Mouse (Mus musculus): ENCODE measurements around the gene Stk33.

DNA sequence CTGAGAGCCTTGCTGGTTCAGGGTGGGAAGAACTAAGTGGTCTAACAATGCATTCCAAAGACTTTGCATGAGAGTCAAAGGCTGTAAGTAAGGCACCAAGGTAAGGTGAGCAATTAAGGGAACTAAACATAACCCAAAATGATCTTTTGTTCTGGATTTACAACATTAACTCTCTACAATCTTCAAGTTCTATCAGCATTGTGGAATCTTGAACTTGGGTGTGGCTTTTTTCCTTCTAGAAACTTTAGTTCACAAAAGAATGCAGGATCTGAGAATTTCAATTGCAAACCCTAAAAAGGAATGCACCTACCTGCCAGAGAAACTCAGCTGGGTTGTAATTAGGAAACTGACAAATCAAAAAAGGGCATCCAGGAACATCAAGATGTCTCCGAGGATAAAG, 57.8 kb downstream of the Stk33 start:
- TF ChIP-seq POLR2AphosphoS5 (IDR thresholded peaks at IDR 0.05; ENCODE audit: borderline replicate concordance, low read depth, low read length) (no peak), BHLHE40 (IDR thresholded peaks at IDR 0.05; ENCODE audit: borderline replicate concordance, low read depth, low read length) (no peak), GABPA (IDR thresholded peaks at IDR 0.05; ENCODE audit: low read depth, low read length) (no peak), E2F4 (IDR thresholded peaks at IDR 0.05; ENCODE audit: borderline replicate concordance, low read depth, low read length) (no peak), SMC3 (IDR thresholded peaks at IDR 0.05; ENCODE audit: low read depth, low read length) (no peak), POLR2A (IDR thresholded peaks at IDR 0.05; ENCODE audit: control insufficient read depth in 1 of 2, insufficient read depth in 1 of 2, low read depth in 1 of 2, low read length in 2 of 2, poor library complexity in 1 of 2) (no peak), CTCF (IDR thresholded peaks at IDR 0.05 in 2 of 3, conservative IDR thresholded peaks at IDR 0.05 in 1 of 3; ENCODE audit: control insufficient read depth in 1 of 3, insufficient read depth in 1 of 3, low read depth in 2 of 3, low read length in 3 of 3, poor library complexity in 1 of 3, severe bottlenecking in 1 of 3) (no peak), ZNF384 (IDR thresholded peaks at IDR 0.05; ENCODE audit: low read depth, low read length) (no peak), GATA1 (IDR thresholded peaks at IDR 0.05; ENCODE audit: low read depth, low read length) (no peak), MYB (IDR thresholded peaks at IDR 0.05; ENCODE audit: low read depth, low read length) (no peak), USF1 (IDR thresholded peaks at IDR 0.05; ENCODE audit: low read depth, low read length) (no peak)

All from MEL (cell line).